Mouse (Mus musculus): ENCODE data around the gene Slc22a16. TPM values are rescaled to one million over a fixed set of nuclear protein-coding genes. Genes with fewer than 3 reads are reported as not detected.

Gene Slc22a16
- polyA plus RNA-seq (2011; ENCODE audit: insufficient read length, low read depth, missing spikeins) = not detected in 2 replicates

- H3K4me3 ChIP-seq (ENCODE audit: insufficient read depth, low read length) = no peak within 1 kb of the TSS
- no peaks in the 10 kb centered on the region for H3K4me1 ChIP-seq (ENCODE audit: control insufficient read depth, insufficient read depth, low read length)
- H3K27ac ChIP-seq (ENCODE audit: insufficient read depth, low read length) = no peak within 1 kb of the TSS
- TF ChIP-seq CTCF (IDR thresholded peaks at IDR 0.05; ENCODE audit: borderline replicate concordance, insufficient read depth, low read length) (no peak), POLR2A (IDR thresholded peaks at IDR 0.05; ENCODE audit: low read depth, low read length) (no peak)
Measured at GRCm38 (mm10) chr10:40570036-40570435, at the start of gene Slc22a16. TSS of gene Slc22a16 (plus strand) at chr10:40570336.

- H3K4me1 ChIP-seq (ENCODE audit: control insufficient read depth, insufficient read depth, low read length) = peaks cover 3% of the 10 kb centered on the region; the same call in 1 of the 2 replicates
- peak overlapping the region; percentile 20; the same call in 1 of the 2 replicates for H3K27ac ChIP-seq (ENCODE audit: insufficient read depth, low read length)
- H3K4me3 ChIP-seq (ENCODE audit: insufficient read depth, low read length) = no peak overlapping the region
- TF ChIP-seq POLR2A (IDR thresholded peaks at IDR 0.05; ENCODE audit: low read depth, low read length) = no peak
- TF ChIP-seq CTCF (IDR thresholded peaks at IDR 0.05; ENCODE audit: borderline replicate concordance, insufficient read depth, low read length) = no peak
Measured at GRCm38 (mm10) chr10:40521579-40521978, 48.6 kb upstream of the Slc22a16 start.

GRCm38 (mm10) chr10:40523312-40523975 lies 46.7 kb upstream of the Slc22a16 start:
- Histone ChIP-seq H3K4me1 (ENCODE audit: control insufficient read depth, insufficient read depth, low read length) (peaks cover 9% of the 10 kb centered on the region; the same call in 1 of the 2 replicates), H3K4me3 (ENCODE audit: insufficient read depth, low read length) (no peak overlapping the region), H3K27ac (ENCODE audit: insufficient read depth, low read length) (no peak overlapping the region)
- TF ChIP-seq CTCF (IDR thresholded peaks at IDR 0.05; ENCODE audit: borderline replicate concordance, insufficient read depth, low read length) (no peak), POLR2A (IDR thresholded peaks at IDR 0.05; ENCODE audit: low read depth, low read length) (no peak)

- TF ChIP-seq CTCF (IDR thresholded peaks at IDR 0.05; ENCODE audit: borderline replicate concordance, insufficient read depth, low read length) (no peak), POLR2A (IDR thresholded peaks at IDR 0.05; ENCODE audit: low read depth, low read length) (no peak)
- no peak overlapping the region for H3K27ac ChIP-seq (ENCODE audit: insufficient read depth, low read length)
- no peak overlapping the region for H3K4me3 ChIP-seq (ENCODE audit: insufficient read depth, low read length)
- peaks cover 9% of the 10 kb centered on the region; the same call in 1 of the 2 replicates for H3K4me1 ChIP-seq (ENCODE audit: control insufficient read depth, insufficient read depth, low read length)
Measured at GRCm38 (mm10) chr10:40524032-40524806, 45.9 kb upstream of the Slc22a16 start.

GRCm38 (mm10) chr10:40524991-40525390 lies 45.1 kb upstream of the Slc22a16 start:
- Histone ChIP-seq H3K4me1 (ENCODE audit: control insufficient read depth, insufficient read depth, low read length) (peaks cover 9% of the 10 kb centered on the region; the same call in 1 of the 2 replicates), H3K27ac (ENCODE audit: insufficient read depth, low read length) (no peak overlapping the region), H3K4me3 (ENCODE audit: insufficient read depth, low read length) (no peak overlapping the region)
- no peak for TF ChIP-seq CTCF (IDR thresholded peaks at IDR 0.05; ENCODE audit: borderline replicate concordance, insufficient read depth, low read length)
- no peak for TF ChIP-seq POLR2A (IDR thresholded peaks at IDR 0.05; ENCODE audit: low read depth, low read length)

- Histone ChIP-seq H3K27ac (ENCODE audit: insufficient read depth, low read length) (no peak overlapping the region), H3K4me3 (ENCODE audit: insufficient read depth, low read length) (no peak overlapping the region), H3K4me1 (ENCODE audit: control insufficient read depth, insufficient read depth, low read length) (peaks cover 9% of the 10 kb centered on the region; the same call in 1 of the 2 replicates)
- TF ChIP-seq POLR2A (IDR thresholded peaks at IDR 0.05; ENCODE audit: low read depth, low read length) (no peak), CTCF (IDR thresholded peaks at IDR 0.05; ENCODE audit: borderline replicate concordance, insufficient read depth, low read length) (no peak)
Measured at GRCm38 (mm10) chr10:40525616-40526155, 44.5 kb upstream of the Slc22a16 start.

- Histone ChIP-seq H3K4me3 (ENCODE audit: insufficient read depth, low read length) (no peak overlapping the region), H3K4me1 (ENCODE audit: control insufficient read depth, insufficient read depth, low read length) (peaks cover 7% of the 10 kb centered on the region; the same call in 1 of the 2 replicates), H3K27ac (ENCODE audit: insufficient read depth, low read length) (no peak overlapping the region)
- TF ChIP-seq CTCF (IDR thresholded peaks at IDR 0.05; ENCODE audit: borderline replicate concordance, insufficient read depth, low read length) = no peak
- no peak for TF ChIP-seq POLR2A (IDR thresholded peaks at IDR 0.05; ENCODE audit: low read depth, low read length)
Measured at GRCm38 (mm10) chr10:40526301-40526761, 43.8 kb upstream of the Slc22a16 start.

GRCm38 (mm10) chr10:40526986-40527385 lies 43.1 kb upstream of the Slc22a16 start:
- no peak overlapping the region for H3K27ac ChIP-seq (ENCODE audit: insufficient read depth, low read length)
- TF ChIP-seq POLR2A (IDR thresholded peaks at IDR 0.05; ENCODE audit: low read depth, low read length) (no peak), CTCF (IDR thresholded peaks at IDR 0.05; ENCODE audit: borderline replicate concordance, insufficient read depth, low read length) (no peak)
- peaks cover 6% of the 10 kb centered on the region; the same call in 1 of the 2 replicates for H3K4me1 ChIP-seq (ENCODE audit: control insufficient read depth, insufficient read depth, low read length)
- no peak overlapping the region for H3K4me3 ChIP-seq (ENCODE audit: insufficient read depth, low read length)

- no peak overlapping the region for H3K27ac ChIP-seq (ENCODE audit: insufficient read depth, low read length)
- no peak overlapping the region for H3K4me3 ChIP-seq (ENCODE audit: insufficient read depth, low read length)
- no peak for TF ChIP-seq CTCF (IDR thresholded peaks at IDR 0.05; ENCODE audit: borderline replicate concordance, insufficient read depth, low read length)
- no peak for TF ChIP-seq POLR2A (IDR thresholded peaks at IDR 0.05; ENCODE audit: low read depth, low read length)
- H3K4me1 ChIP-seq (ENCODE audit: control insufficient read depth, insufficient read depth, low read length) = peaks cover 6% of the 10 kb centered on the region; the same call in 1 of the 2 replicates
Measured at GRCm38 (mm10) chr10:40527573-40527972, 42.6 kb upstream of the Slc22a16 start.

Data from embryonic fibroblast, embryonic 13.5 days (primary cell).